Mouse (Mus musculus) frontal cortex, adult (tissue): ENCODE data around the gene Gypa.

Experiments
- ATAC-seq: cut with Nextera tagmentation; 2 replicates; pipeline ENCODE4 v1.9.2; 2017; ENCODE audit warnings: mild to moderate bottlenecking, moderate library complexity, mixed read lengths; ENCODE audit not compliant: low TSS enrichment

Gypa gene

DNA sequence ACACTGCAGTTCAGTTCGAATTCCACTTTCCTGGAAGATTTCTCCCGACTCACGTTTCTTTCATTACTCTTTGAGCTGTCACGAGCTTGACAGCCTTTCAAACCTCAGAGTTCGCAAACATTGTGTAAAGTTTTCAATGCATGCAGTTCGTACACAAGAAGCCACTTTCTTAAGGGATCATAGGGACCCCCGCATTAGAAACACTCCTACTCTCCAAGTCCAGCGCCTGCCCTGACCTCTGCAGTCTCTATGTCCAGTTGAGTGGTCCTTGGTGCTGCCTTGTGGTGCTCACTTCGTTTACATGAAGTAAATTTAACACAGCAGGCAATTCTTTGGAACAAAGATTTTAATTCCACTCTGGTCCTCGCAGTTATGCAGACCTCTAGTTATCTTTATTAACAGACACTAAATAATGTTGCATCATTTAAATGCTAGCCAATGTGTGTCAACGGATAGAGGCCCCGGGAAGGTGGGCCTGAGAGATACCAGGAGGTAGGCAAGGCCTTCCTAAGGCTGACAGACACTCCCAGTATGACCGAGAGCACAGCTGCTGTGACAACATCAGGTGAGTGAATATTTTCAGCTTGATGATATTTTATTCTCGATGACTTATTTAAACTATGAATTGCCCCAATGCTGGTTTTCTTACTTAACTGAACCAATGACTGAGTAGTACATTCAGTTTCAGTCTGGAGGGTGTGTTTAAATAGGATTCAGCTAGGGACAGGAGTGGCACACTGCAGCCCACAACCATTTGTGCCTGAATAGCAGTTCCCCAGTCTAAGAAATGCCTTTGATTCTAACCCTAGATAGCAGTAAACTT, at the start of gene Gypa:
TSS of gene Gypa (plus strand) at position 259 of the 823 bp plus-strand sequence.
- ATAC-seq: no peak

- no peak for ATAC-seq
These were observed 49.0 kb upstream of the Gypa start for GRCm38 (mm10) chr8:80444534-80445072.

DNA sequence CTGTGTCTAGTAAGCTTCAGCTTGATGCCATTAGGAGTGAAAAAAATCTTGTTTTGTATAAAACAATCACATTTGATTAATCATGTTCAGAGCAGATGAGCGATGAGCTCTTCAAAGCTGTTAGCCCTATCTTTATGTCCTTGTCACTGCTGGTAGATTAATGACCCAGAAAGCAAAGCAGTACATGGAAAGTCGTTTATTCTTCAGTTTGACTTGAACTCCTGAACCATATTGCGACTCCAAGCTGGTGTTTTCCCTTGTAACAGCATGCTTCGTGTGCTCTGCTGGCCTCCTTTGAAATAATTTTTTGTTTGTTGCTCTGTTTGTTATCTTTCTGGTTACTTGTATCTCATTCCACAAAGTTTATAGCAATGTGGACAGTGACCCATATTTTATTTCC, 46.4 kb upstream of the Gypa start:
- ATAC-seq: no peak

- ATAC-seq: peak; percentile 38; the same call in 1 of the 2 replicates
These were observed 41.5 kb upstream of the Gypa start for GRCm38 (mm10) chr8:80451938-80452690.

DNA sequence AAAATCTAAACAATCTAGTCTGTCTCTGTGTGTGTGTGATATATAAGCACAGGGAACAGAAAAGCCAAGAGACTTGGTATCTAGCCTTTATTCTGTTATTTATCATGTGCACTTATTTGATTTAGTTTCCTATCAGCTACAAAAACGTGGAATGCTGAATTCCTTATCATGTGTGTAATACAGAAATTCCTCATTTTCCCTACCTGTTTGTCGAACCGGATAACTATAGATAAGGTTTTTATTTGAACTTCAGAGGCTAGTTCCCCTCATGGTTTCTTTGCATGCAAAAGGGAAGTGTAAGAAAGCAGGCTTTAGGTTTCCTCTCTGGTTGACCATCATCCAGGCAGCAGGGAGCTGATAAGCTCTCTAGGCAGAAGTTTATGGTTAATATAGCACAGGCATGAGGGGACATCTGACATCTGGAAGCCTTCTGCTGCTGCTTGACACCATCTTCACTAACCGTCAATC, 30.1 kb upstream of the Gypa start:
- ATAC-seq: no peak

DNA sequence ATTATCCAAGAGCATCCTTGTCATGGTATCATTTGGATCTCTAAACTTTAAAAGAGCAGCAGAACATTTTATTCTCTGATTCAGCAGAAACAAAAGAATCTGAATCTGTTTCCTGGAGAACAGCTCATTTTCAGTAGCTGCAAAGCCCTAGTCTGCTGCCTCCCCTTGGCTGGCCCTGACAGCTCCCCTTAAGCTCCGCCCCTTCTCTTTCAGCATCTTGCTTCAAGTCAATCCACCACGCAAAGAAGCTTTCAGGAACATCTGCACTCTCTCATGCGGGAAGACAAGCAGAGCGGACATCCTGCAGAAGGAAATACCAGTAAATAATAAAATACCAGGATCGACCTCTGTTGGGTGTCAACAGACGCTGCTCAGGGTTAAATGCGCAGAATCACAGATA, 18.6 kb upstream of the Gypa start:
- no peak for ATAC-seq

DNA sequence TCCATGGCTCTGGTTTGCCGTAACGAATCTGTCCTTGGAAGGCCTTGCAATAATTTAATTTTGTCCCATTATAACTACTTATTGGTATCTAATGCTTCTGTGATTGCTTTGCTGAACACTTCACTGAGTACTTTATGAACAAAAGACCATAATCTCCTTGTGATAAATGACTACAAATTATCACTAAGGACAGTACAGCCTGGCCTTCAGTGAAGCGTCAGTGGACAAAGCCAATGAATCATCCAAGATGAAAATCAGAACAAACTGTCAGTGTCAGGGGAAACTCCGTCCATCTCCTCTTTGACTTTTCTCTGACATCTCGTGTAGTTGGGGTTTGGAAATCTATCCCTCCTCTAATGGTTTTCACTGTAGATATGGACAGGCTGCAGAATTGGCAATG, 15.4 kb upstream of the Gypa start:
- no peak for ATAC-seq

DNA sequence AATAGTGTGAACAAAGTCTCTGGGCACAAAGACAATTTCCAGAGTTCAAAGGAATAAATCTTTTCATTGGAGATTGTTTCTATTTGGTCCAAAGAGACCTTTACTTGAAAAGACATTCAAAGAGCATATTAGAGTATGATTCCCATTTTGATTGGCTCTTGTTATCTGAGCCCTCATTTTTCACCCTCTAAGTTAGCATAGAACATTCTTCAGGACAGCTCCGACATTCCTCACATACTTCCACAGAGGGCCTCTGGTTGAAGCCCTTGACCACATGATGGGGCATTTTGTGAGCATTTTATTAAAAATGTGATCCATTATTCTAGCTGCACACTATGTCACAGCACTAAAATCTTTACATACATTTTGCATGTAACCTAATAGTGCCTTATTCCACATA, 14.5 kb upstream of the Gypa start:
- no peak for ATAC-seq

GRCm38 (mm10) chr8:80482173-80482572, 11.4 kb upstream of the Gypa start:
- no peak for ATAC-seq

DNA sequence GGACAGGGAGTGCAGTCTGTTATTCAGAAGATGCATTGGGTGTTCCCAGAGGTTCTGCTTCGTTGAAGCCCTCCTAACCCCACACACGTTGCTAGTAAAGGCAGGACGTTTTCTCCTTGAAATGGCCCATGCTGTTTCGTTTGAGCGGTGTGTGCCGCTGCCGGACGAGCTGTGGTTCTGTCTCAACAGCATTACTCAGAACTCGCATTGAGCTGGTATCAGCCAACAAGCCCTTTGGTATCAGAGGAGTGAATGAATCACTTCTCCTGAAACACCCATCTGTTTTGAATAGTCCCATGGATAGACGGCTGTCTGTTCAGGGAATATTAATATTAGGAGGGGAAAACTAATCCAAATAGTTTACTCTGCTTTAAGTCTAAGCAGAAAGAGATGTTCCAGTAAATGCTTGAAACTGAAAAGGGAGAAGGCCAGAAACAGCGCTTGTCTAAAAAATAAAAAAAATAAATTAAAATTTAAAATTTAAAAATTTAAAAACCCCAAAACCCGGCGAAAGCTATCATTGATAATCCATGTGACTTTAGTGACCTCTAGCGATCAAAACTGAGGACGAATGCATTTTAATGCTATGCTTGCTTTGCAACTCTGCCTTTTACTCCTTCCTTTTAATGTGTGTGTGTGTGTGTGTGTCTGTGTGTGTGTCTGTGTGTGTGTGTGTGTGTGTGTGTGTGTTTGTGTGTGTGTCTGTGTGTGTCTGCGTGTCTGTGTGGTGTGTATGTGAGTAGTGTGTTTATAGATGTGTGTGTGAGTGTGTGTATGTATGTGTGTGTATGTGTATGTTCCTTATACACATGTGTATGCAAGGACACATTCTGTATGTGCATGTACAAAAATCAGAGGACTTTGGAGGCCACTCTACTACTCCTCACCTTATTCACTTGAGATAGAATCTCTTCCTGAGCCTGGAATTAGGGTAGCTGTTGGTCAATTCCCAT, 10.5 kb upstream of the Gypa start:
- ATAC-seq: peak; percentile 47

DNA sequence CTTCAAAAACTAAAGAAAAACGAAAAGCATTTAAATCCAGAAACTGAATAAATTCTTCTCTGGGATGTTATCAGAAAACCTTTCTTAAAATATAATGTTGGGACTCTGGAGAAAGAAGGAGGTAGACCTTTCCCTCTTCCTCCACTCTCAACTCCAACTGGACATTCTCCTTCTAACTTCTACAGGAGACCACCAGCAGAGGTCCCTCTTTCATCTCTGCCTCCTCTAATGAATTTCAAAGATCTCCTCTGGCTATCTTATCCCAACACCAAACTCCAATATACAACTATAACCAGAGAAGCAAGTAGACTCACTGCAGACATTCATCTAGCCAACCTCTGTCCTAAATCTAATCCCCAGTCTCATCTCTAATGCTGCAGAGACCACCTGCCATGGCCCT, 2.0 kb upstream of the Gypa start:
- no peak for ATAC-seq

GRCm38 (mm10) chr8:80492987-80493441, 567 bp upstream of the Gypa start:
- ATAC-seq: peak; percentile 97

DNA sequence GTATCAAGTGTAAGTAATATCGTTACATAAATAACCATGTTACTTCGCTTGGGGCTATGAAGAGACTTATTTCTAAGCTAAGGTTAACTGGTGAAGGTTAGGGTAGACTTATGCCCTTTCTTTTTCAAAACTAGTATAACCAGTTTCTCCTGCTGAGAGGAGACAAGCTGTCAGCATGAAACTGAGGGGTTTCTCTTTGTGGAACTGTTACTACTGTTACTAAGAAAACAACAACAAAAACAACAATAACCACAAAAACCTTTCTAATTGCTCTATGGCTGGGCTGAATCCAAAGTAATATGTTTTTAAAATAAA, 722 bp downstream of the Gypa start:
- ATAC-seq: no peak

GRCm38 (mm10) chr8:80494819-80495218, 1.2 kb downstream of the Gypa start:
- no peak for ATAC-seq

DNA sequence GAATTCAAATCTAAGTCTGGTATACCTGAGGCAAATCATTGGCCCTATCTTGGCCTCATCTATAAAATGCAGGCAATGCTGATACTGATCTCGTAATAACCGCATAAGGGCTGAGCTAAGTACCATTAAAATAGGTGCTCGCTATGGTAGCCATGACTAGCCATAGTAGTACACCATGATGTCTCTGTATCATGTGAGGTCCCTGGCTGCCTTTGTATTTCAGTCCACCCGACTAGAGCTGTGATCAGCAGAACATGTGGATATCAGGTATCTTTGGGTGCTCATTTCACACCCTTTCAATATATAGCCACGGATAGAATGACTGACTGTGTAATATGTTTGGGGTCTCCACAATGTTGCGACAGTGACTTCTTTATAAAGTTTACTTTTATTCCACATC, 1.9 kb downstream of the Gypa start:
- ATAC-seq: no peak

- no peak for ATAC-seq
These were observed 3.7 kb downstream of the Gypa start for GRCm38 (mm10) chr8:80497323-80497722.

- no peak for ATAC-seq
These were observed 6.7 kb downstream of the Gypa start for GRCm38 (mm10) chr8:80500244-80500643.

- ATAC-seq: no peak
These were observed 7.2 kb downstream of the Gypa start for GRCm38 (mm10) chr8:80500773-80501172.

DNA sequence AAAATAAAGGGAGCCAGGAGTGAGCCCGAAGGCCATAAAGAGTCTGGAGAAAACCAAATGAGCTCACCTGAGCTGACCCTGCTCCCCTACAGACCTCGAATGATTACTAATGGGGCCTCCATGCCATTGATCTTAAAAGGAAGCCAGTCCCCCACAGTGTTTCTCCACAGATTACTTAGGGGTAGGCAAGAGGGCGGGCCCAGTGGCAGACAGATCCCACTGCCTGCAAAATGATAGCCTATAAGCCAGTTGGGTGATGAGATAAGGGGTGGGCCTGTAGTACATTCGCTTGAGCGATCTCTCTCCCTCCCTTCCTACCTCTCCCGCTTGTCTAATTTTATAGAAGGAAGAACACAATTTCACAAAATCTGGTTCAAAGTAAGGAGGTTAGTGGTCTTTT, 7.7 kb downstream of the Gypa start:
- ATAC-seq: no peak

DNA sequence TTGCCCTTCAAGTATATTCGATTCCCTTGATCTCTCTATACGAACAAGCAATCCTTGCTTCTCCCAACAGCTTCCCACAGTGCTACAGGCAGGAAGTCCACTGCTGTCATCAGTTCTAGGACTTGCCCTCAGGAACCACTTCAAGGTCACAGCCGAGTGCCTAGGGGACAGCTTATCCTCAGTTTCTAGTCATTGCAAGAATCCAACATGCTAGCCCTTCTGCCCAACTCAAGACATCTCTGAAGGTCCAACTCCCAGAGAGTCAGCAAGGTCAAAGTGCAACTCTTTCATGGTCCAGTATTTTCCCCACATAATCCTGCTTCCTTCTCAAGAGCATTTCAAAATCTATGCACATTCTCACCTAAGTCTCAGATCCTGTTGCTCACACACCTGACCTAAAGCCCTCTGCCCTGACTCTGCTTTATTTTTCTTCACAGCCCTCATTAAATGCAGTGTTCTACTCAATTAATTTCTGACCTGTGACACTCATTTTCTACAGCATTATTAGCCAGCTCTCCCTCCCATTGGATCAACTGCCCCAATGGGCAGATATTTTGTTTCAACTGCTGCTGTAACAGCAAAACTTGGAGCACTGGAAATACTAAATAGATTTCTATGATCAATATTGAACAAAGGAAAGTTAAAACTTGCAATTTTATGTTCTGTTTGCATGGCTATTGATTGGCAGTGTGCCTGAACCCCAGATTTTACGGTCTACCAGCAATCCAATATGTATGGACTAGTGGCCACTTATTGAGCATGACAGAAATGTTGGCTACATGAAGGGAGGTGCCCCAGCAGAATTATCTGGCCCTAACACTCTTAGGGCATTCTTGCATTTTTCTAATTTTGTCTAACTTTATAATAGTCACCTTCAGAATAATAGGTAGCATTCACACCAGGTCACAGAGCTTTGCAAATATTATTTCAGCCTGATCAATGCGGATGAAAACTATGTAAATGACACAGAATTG, 33.1 kb downstream of the Gypa start:
- ATAC-seq: no peak

DNA sequence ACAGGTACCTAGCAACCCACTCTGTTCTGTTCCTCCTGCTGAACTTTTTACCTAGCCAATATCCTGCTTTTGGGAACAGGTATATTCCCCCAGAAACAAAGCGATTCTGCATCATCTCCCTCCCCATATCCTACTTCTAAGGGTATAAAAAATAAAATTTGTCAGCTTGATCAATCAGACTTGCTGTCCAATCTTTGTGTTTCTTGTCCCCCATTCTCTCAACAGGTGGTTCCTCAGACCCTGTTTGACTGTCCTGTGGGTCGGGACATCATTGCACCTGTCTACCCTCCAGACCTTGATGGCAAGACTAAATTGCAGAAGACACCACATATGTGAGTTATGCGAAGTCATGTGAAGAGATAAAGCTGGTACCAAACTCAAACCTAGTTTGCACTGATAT, 48.3 kb downstream of the Gypa start:
- ATAC-seq: no peak
